ENCODE assay signal across 8 mouse cellular contexts in the genomic region with DNA sequence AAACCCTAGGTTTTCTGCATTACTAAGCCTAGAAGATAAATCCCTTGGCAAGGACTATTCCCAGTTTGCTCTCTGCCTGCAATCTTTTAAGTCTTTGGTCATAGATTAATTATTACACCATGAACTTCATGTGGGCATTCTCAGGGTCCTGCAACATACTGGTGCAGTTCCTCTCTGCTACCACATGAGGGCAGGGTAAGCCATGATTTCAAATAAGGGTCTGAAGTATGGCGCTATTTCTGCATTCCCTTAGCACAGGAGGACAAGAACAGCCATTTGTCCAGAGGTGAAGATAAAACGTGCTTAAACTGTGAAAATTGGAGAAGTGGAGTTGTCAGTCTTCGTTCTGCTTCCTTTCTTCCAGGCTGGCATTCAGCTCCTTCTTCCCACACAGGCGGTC. TPM values are rescaled to one million over a fixed set of nuclear protein-coding genes. Genes with fewer than 3 reads are reported as not detected.
DNase-seq lines count a peak whose midpoint lies in the region; ATAC-seq lines count a peak whose summit lies in the region.

No protein-coding gene starts in this region.

- H3K9me3 ChIP-seq in intestine, embryonic 16.5 days (ENCODE audit: control insufficient read depth, low read length), result no peaks in the 10 kb centered on the region

- no peak overlapping the region for H3K27ac ChIP-seq in intestine, embryonic 16.5 days (ENCODE audit: low read length)

- peaks cover 6% of the 10 kb centered on the region; the same call in 1 of the 2 replicates for H3K4me1 ChIP-seq in intestine, embryonic 16.5 days (ENCODE audit: control insufficient read depth, insufficient read depth, low read length)

- no peaks in the 10 kb centered on the region for H3K27me3 ChIP-seq in intestine, embryonic 16.5 days (replicated peaks; ENCODE audit: control insufficient read depth, insufficient read depth, low read length)

- WGBS in intestine, embryonic 16.5 days, result 21% methylated on average over 4 of the region's 4 CpGs

- ATAC-seq in granulocyte monocyte progenitor cell, adult 5-6 weeks (replicated peaks; ENCODE audit: poor library complexity, severe bottlenecking), result peak; percentile 69
- peak; percentile 11; the same call in 1 of the 2 replicates for ATAC-seq in intestine, embryonic 16.5 days
- ATAC-seq in megakaryocyte progenitor cell, adult 5-6 weeks (replicated peaks; ENCODE audit: poor library complexity), result peak; percentile 73

- DNase-seq in 3T3-L1 (ENCODE audit: low read depth, low spot score), result peak; percentile 92
- DNase-seq in adrenal gland, adult 2 months, result peak; percentile 71
- DNase-seq in embryo, embryonic 9.5 days (ENCODE audit: extremely low spot score), result peak; percentile 73
- DNase-seq in left cerebral cortex, postnatal 14 days (ENCODE audit: low spot score in 2 of 2), result peak; percentile 79 to 85
- peak; percentile 28 for DNase-seq in right cerebral cortex, postnatal 14 days

- H3K4me2 ChIP-seq in intestine, embryonic 16.5 days (ENCODE audit: low read depth, low read length), result peak overlapping the region; percentile 47

- H3K36me3 ChIP-seq in intestine, embryonic 16.5 days (ENCODE audit: control insufficient read depth, insufficient read depth, low read length), result no peaks in the 10 kb centered on the region

- intact Hi-C loops in left cerebral cortex, postnatal 14 days (cut with DNase I), result loop anchor here (1.0 to 2.0 kb wide), 4 partner anchors 57 to 635 kb away; no protein-coding TSS in a partner anchor

- peak overlapping the region; percentile 48; the same call in 1 of the 2 replicates for H3K9ac ChIP-seq in intestine, embryonic 16.5 days (ENCODE audit: low read depth, low read length)

- no peak overlapping the region; the same call in 1 of the 2 replicates for H3K4me3 ChIP-seq in intestine, embryonic 16.5 days (ENCODE audit: low read length)

RNA-seq across cellular contexts. Expression of gene Klhdc10, which starts 1.8 kb away (rescaled TPM):
- 10 to 100 TPM; 57.8 to 75.6 TPM for total RNA-seq in adrenal gland, adult 2 months (2021)
- polyA plus RNA-seq in adrenal gland, adult 2 months (2012; rRNA removed), result 14.1 and 15.7 TPM in 2 replicates
- total RNA-seq in granulocyte monocyte progenitor cell, adult 5-6 weeks (2014; fragmentation: Nextera tagmentation), result 30.9 and 31.9 TPM in 2 replicates
- 52.7 and 57.6 TPM in 2 replicates for total RNA-seq in granulocyte monocyte progenitor cell, adult 5-6 weeks (2017)
- polyA plus RNA-seq in intestine, embryonic 16.5 days (2015; fragmentation: Nextera tagmentation; extraction: Ambion mirVana), result 10.0 and 11.6 TPM in 2 replicates
- total RNA-seq in left cerebral cortex, postnatal 14 days (2021), result 100 to 1,000 TPM; 135 to 138 TPM
- total RNA-seq in megakaryocyte progenitor cell, adult 5-6 weeks (2015), result 27.2 and 28.4 TPM in 2 replicates
- total RNA-seq in megakaryocyte progenitor cell, adult 5-6 weeks (2017), result 50.8 and 69.9 TPM in 2 replicates

RNA-seq across cellular contexts. Expression of gene Zc3hc1, which starts 12.6 kb away (rescaled TPM):
- 10 to 100 TPM; 19.6 to 21.7 TPM for total RNA-seq in adrenal gland, adult 2 months (2021)
- 16.9 and 18.1 TPM in 2 replicates for polyA plus RNA-seq in adrenal gland, adult 2 months (2012; rRNA removed)
- total RNA-seq in granulocyte monocyte progenitor cell, adult 5-6 weeks (2014; fragmentation: Nextera tagmentation), result 36.6 and 37.9 TPM in 2 replicates
- total RNA-seq in granulocyte monocyte progenitor cell, adult 5-6 weeks (2017), result 40.6 and 45.1 TPM in 2 replicates
- polyA plus RNA-seq in intestine, embryonic 16.5 days (2015; fragmentation: Nextera tagmentation; extraction: Ambion mirVana), result 38.0 and 38.8 TPM in 2 replicates
- 10 to 100 TPM; 22.0 to 24.9 TPM for total RNA-seq in left cerebral cortex, postnatal 14 days (2021)
- 31.0 and 35.6 TPM in 2 replicates for total RNA-seq in megakaryocyte progenitor cell, adult 5-6 weeks (2015)
- 41.4 and 49.9 TPM in 2 replicates for total RNA-seq in megakaryocyte progenitor cell, adult 5-6 weeks (2017)

Comparison
In these comparisons a context has a peak if more than half of its experiments do, and no peak if none do; other contexts are left out.
1. DNase-seq: peak in every context shown above with its lines; median percentile 92 in 3T3-L1; 82 in left cerebral cortex, postnatal 14 days; 73 in embryo, embryonic 9.5 days; 71 in adrenal gland, adult 2 months; 28 in right cerebral cortex, postnatal 14 days.
2. ATAC-seq: peak in every context shown above with its lines; median percentile 73 in megakaryocyte progenitor cell, adult 5-6 weeks; 69 in granulocyte monocyte progenitor cell, adult 5-6 weeks; 11 in intestine, embryonic 16.5 days.